Mouse (Mus musculus) 3T3-L1 (cell line): Measurements from ENCODE around the gene Serpinb1c.
"Not testable (repeated sequence)": the region's sequence is repeated elsewhere in the genome, so short reads cannot be mapped to it uniquely, and the experiment has no call there.

Experiments used
- DNase-seq: peaks from one replicate; pipeline ENCODE4 v3.0.0-alpha.2; 2015; ENCODE audit warnings: low read depth, low spot score

The Serpinb1c gene

DNA sequence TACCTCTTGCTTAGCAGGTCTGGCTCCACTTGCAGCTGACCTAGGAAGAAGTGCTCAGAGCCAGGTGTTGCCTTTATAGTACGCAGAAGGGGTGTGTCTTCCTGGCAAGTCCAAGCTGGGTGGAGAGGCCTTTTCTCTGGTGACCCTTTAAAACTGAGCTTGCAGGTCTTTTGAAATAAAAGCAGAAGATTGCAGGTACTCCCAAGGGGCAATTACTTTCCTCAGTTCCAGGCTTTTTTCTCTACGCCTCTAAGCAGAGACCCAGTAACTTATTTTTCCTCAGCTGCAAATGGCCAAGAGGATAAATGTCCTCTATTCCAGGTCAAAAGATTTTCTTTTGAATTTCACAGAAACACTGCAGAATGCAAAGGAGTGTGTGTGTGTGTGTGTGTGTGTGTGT is at the start of gene Serpinb1c:
Gene Serpinb1c, minus strand, starts transcription at position 101 of the 400 bp plus-strand sequence.
- no peak for DNase-seq

- peak; percentile 93 for DNase-seq
Observed at GRCm38 (mm10) chr13:32939191-32939590, 41.2 kb upstream of the Serpinb1c start.

DNA sequence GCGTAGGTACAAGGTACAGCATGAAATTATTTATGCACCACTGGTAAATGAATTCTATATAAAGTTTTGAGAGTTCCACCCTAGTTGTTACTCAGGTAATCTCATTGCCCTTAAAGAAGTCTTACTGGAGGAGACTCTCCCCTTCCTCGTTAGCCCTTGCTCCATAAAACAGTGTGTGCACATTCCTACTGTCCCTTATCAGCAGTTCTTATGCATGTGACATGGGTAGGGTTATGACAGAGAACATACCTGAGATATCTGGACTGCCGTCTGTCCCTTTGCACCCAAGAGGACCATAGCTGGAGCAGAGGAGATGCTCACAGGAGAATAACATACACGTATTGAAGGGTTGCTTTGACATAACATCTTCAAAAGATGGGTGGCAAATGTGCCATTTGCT is 40.3 kb upstream of the Serpinb1c start:
- not testable (repeated sequence) for DNase-seq

DNA sequence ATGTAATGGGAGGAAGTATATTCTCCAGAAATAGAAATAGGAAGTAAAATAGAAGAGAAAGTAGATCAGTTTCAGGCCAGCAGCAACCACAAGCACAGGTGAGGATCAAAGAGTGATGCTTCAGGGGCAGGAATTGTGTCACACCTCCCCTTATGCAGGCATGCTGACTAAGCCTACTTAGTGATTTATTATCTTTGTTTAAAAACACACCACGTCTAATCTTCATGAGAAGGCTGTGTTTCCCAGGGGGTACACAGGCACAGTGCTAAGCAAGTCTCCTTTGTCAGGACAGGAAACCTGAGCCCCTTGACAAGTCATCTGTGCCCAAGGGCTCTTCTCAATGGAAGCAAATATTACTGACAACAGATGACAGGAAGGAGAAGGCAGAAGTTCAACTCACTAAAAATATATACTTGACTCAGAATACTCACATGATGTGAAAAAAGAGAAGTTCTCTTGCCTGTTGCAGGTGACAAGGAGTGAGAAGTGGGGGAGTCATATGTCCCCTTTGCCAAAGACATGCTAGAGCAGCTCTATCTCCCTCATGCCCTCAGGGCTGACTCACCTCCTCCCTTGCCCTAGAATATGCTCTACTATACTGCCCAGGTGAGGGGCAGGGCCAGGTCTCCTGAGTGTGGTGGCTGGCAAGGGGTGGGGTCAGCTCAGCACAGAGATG is 36.8 kb upstream of the Serpinb1c start:
- DNase-seq = no peak

GRCm38 (mm10) chr13:32929107-32929750 is 31.2 kb upstream of the Serpinb1c start:
- no peak for DNase-seq

DNA sequence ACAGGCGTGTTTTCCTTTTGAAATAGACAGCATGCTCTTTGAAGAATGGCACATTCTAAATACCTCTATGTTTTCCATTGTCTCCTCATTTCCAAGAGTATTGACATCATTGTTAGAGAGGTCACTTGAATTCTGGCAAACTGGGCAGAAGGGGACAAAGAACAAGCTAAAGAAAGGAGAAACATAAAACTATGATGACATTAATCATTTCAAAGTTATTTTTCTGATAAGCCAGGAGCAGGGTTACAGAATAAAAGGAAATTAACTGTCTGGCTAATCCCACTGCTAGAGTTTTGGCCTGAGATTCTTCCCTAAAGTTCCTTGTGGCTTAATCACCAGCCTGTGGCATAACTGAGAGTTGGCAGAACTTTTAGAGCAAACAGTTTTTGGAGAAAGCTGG is 29.2 kb upstream of the Serpinb1c start:
- peak; percentile 59 for DNase-seq

- DNase-seq = no peak
Observed at GRCm38 (mm10) chr13:32926661-32927060, 28.6 kb upstream of the Serpinb1c start.

GRCm38 (mm10) chr13:32924578-32925360 is 26.8 kb upstream of the Serpinb1c start:
- no peak for DNase-seq

DNA sequence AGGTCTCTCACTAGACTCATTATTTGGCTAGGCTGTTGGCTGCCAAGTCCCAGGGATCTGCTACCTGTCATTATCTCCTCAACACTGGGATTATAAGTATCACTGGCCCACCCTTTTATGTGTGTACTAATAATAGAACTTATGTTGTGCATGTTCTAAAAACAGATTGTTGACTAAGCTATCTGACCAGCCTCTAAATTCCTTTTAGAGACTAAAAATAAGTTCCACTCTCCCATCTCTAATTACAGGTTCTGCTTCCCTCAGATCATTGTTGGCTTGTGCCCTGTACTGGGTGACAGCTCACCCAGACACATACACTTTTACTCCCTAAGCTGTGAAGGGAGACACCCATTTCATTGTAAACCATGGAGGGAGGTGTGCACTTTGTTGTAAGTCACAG is 24.6 kb upstream of the Serpinb1c start:
- no peak for DNase-seq

DNA sequence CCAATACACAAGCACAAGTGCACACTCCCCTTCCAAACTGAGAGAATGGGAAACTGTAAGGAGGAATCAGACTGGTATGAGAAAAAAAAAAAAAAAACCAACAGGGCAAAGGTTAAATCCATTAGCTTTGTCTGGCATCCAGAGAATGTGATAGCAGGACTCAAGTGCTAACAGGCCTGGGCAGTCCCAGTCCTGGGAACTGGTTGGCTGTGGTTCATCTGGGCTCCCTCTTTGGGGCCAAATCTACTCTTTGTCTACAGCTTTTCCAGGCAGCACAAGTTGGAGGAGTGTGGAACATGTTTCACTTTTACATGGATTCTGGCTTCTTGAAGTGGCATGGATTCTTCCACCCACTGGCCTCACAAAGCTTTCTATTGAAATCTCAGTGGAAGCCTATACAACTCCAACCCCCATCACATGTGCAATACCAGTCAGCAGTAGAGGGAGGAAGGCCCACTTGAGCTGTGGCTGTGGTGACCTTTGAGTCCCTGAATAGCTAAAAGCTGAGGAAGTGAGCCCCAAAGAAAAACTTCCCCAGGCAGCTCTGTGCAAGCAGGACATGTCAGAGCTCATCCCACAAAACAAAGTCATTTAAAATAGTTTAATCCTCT is 14.9 kb upstream of the Serpinb1c start:
- DNase-seq = peak; percentile 77

DNA sequence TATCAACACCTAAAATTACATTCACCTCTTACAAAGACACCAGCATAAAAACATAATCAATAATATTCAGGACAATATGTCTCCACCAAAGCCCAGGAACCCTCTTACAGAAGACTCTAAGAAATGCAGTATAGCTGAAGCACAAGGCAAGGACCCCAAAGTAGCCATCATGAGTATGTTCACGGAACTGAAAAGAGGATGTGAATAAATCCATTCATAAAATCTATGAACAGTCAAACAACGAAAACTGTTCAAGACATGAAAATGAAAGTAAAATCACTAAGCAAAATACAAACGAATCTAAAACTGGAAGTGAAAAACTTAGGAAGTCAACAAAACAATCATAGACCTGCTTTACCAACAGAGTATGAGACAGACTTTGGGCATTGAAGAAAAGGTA is 10.2 kb upstream of the Serpinb1c start:
- no peak for DNase-seq

DNA sequence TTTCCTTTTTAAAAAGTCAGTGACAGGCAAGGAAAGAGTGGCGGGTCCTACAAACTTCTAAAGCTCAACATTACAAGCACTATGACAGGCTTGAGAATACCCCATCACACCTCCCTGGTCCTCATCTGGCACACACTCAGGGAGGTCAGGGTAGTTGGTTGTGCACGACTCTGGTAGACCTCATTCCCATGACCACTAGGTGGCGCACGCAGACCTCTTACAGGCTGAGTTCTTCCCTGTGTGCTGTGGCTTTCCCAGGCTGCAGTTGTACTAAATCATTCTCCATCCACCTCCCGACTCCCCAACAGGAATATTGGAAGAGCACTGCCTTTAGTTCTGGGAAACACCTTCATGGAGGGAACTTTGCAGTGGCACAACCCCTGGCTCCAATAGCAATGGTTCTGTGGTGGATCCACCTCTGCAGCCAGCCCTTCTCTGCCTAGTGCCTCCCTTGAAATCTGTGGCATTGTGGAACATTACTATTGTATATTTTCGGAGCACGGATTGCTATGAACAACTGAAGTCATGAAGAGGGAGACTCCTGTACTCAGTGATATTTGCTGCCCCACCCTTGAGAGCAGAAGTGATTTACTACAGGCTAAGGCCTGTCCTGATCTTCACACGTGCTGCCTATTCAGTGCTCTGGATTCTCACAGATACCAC is 5.3 kb upstream of the Serpinb1c start:
- peak; percentile 97 for DNase-seq

DNA sequence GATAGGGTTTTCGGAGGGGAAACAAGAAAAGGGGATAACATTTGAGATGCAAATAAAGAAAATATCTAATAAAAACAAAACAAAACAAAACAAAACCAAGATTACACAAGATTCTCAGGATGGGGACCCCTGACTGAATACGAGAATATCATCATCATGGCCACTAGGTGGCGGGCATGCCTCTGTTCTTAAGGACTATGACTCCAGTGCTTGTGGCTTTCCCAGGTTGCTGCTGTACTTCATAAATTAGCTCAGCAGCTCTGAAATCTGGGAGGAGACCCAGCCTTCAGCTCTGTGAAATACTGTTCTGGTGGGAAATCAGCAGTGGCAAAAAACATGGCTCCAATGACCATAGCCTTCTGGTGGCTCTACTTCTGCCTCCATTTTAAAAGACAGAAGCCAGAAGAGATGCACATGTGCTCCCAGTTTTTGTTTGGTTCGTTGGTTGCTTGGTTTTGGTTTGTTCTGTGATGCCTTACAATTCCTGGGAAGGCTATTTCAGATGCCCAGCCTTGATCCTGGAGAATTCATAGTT is 4.5 kb upstream of the Serpinb1c start:
- DNase-seq = peak; percentile 92

- peak; percentile 83 for DNase-seq
Observed at GRCm38 (mm10) chr13:32900639-32901038, 2.6 kb upstream of the Serpinb1c start.

DNA sequence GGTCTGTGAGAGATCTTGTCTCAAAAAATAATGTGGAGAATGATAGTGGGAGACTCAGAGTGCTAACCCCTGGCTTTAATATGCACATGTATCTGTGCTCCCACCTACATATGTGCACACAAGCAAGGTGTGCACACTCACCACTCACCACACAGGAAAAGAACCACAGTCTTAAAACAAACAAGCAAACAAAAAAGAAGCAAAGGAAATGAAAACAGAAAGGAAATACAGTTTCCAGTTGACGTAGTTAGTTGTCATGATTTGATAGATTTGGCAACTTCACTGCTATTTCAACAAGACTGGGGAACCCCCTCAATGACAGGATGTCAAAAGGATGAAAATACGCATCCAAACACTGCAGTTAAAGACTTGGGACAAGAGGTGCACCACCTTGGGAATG is 1.1 kb upstream of the Serpinb1c start:
- not testable (repeated sequence) for DNase-seq

DNA sequence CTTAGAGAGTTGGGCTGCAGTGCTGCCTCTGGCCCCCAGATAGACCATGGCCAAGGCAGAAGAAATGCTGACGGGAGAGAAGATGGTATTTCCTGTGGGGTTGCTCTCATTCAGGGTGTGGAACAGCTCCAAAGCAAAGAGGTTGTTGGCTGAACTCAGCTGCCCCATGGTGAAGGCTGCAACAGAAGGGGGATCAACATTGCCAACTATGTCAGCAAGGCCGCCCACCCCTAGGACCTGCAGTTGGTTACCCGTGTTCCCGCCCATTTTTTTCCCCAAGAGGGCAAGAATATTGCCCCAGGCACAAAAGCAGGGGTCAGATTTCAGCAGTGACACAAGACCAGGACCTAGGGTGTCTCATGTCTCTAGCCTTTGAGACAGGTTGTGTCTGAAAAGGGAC is 1.1 kb downstream of the Serpinb1c start:
- DNase-seq = no peak

DNA sequence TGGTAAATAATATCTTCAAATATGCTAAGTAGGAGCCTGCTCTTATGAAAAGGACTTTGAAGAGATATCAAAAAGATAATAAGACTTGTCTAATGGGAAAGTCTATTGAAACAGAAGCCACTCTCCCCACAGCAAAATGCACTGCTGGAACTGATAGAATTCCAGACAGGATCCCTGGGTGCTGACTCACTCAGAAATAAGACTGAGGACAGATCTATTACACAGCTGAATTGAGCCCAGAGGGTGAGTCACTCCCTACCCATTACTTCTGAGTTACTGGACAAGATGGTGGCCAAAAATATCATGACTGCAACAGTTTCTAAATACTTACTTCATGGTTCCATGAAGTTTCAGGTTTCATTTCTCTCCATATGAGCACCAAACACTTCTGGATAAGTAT is 13.3 kb downstream of the Serpinb1c start:
- DNase-seq = peak; percentile 94

GRCm38 (mm10) chr13:32873862-32874261 is 24.1 kb downstream of the Serpinb1c start:
- DNase-seq = no peak

DNA sequence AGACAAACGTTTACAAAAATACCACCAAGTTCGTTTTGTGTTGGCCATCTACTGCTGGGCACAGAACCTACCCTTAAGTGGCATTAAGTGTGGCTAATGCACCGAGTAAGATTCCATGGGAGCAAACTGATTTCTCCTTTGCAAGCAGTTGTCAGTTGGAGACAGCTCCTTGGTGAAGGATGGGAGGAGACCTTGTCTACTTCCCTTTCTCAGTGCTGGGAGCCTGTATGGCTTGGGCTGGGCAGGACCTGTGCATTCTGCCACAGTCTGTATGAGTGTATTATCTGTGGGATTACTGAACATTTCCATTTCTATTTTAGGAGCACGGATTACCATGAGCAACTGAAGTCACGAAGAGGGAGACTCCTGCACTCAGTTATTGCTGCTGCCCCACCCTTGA is 29.2 kb downstream of the Serpinb1c start:
- DNase-seq = no peak

- DNase-seq = not testable (repeated sequence)
Observed at GRCm38 (mm10) chr13:32868233-32868632, 29.8 kb downstream of the Serpinb1c start.

DNA sequence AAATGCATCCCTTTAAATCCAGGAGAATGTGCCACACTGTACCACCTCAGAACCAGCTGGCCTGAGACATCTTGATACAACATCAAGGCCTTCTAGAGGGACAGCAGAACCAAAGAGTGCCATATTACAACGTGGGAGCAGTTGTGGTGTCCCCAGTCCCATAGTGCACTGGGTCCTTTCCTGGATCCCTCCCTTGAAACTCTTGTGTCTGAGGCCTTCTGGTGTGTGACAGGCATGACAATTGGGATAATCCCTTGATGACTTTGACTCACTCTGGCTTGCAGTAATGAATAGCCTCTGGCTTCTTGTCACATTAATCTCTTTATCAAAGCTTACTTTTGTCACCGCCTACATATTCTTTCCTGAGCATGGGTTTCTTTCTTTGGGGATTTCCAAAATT is 31.0 kb downstream of the Serpinb1c start:
- no peak for DNase-seq
